ENCODE assay signal across 12 mouse cellular contexts in the genomic region with DNA sequence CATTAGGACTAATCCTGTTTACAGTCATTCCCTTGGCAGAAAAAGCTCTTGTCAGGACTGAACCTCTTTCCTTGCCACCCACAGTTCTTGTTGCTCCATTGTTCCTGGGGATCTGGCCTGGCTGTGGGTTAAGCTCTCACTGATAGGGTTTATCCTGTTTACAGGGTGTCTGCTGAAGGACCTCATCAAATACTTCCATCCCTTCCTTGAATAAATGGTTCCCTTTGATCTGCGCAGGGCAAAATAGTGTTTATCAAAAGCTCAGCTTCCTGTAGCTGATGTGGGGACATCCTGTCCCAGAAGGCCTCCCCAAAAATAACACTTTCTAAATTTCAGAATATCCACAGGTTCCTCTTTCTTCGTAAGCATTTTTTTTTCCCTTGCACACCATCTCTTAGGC. TPM values are rescaled to one million over a fixed set of nuclear protein-coding genes. Genes with fewer than 3 reads are reported as not detected.
A peak's percentile ranks its signal among the peaks of the same experiment; 100 is the strongest.
DNase-seq lines count a peak whose midpoint lies in the region; ATAC-seq lines count a peak whose summit lies in the region.
"Had no signal": no experiment of that assay in that cellular context is flagged by ENCODE, and none has a peak within 500 bp of the region (broad histone marks: within the 10 kb centered on the region; RNA-seq: fewer than 3 reads in every experiment).

No protein-coding gene starts in this region.

- DNase-seq in heart, adult 18-20 months: peak; percentile 49 to 79
- no peak for DNase-seq in heart, postnatal 4 days
- DNase-seq in cerebellum, postnatal 4 days (ENCODE audit: low spot score in 2 of 2): no peak
- DNase-seq in spleen, adult 12 weeks (ENCODE audit: low spot score): no peak
- DNase-seq: forebrain, postnatal 0 days had no signal

- no peak overlapping the region for H3K27ac ChIP-seq in liver, embryonic 12.5 days
- no peak overlapping the region for H3K27ac ChIP-seq in hindbrain, embryonic 16.5 days (ENCODE audit: low read depth, low read length)
- H3K27ac ChIP-seq: embryonic facial prominence, embryonic 12.5 days; hindbrain, embryonic 12.5 days; limb, embryonic 15.5 days had no signal

- H3K9ac ChIP-seq in liver, embryonic 12.5 days: no peak overlapping the region
- H3K9ac ChIP-seq in hindbrain, embryonic 16.5 days (ENCODE audit: low read depth, low read length): no peak overlapping the region
- H3K9ac ChIP-seq: embryonic facial prominence, embryonic 12.5 days; forebrain, postnatal 0 days; hindbrain, embryonic 12.5 days; limb, embryonic 15.5 days had no signal

- H3K4me2 ChIP-seq in liver, embryonic 12.5 days: no peak overlapping the region
- no peak overlapping the region for H3K4me2 ChIP-seq in hindbrain, embryonic 16.5 days (ENCODE audit: low read length)
- H3K4me2 ChIP-seq: embryonic facial prominence, embryonic 12.5 days; hindbrain, embryonic 12.5 days; limb, embryonic 15.5 days had no signal

- H3K4me3 ChIP-seq in liver, embryonic 12.5 days: no peak overlapping the region
- no peak overlapping the region for H3K4me3 ChIP-seq in hindbrain, embryonic 16.5 days (ENCODE audit: low read length)
- H3K4me3 ChIP-seq: embryonic facial prominence, embryonic 12.5 days; hindbrain, embryonic 12.5 days; limb, embryonic 15.5 days had no signal

- no peaks in the 10 kb centered on the region for H3K9me3 ChIP-seq in liver, embryonic 12.5 days (replicated peaks)
- no peaks in the 10 kb centered on the region for H3K9me3 ChIP-seq in hindbrain, embryonic 16.5 days (ENCODE audit: control insufficient read depth, low read length)
- H3K9me3 ChIP-seq: embryonic facial prominence, embryonic 12.5 days; hindbrain, embryonic 12.5 days; limb, embryonic 15.5 days had no signal

- no peaks in the 10 kb centered on the region for H3K36me3 ChIP-seq in liver, embryonic 12.5 days
- no peaks in the 10 kb centered on the region for H3K36me3 ChIP-seq in hindbrain, embryonic 16.5 days (ENCODE audit: control insufficient read depth, insufficient read depth, low read length)
- H3K36me3 ChIP-seq: embryonic facial prominence, embryonic 12.5 days; hindbrain, embryonic 12.5 days; limb, embryonic 15.5 days had no signal

- no peaks in the 10 kb centered on the region for H3K27me3 ChIP-seq in liver, embryonic 12.5 days (replicated peaks)
- H3K27me3 ChIP-seq in hindbrain, embryonic 16.5 days (replicated peaks; ENCODE audit: control insufficient read depth, insufficient read depth, low read length): no peaks in the 10 kb centered on the region
- H3K27me3 ChIP-seq: embryonic facial prominence, embryonic 12.5 days; hindbrain, embryonic 12.5 days; limb, embryonic 15.5 days had no signal

- peaks cover 12% of the 10 kb centered on the region for H3K4me1 ChIP-seq in liver, embryonic 12.5 days
- H3K4me1 ChIP-seq in hindbrain, embryonic 16.5 days (ENCODE audit: control insufficient read depth, insufficient read depth, low read depth, low read length): no peaks in the 10 kb centered on the region; the same call in 1 of the 2 replicates

- peak; percentile 13 for ATAC-seq in common myeloid progenitor, adult 5-6 weeks (replicated peaks; ENCODE audit: low read depth, poor library complexity, severe bottlenecking)
- ATAC-seq in liver, embryonic 12.5 days: 0 out of 2 replicates have a peak, but pooled peaks have one; percentile 32
- peak; percentile 22 for ATAC-seq in megakaryocyte, adult 5-6 weeks (ENCODE audit: poor library complexity, severe bottlenecking)
- no peak for ATAC-seq in hindbrain, embryonic 16.5 days
- ATAC-seq: forebrain, postnatal 0 days had no signal

- WGBS in liver, embryonic 12.5 days (ENCODE audit: insufficient replicate concordance): 4% methylated on average over 2 of the region's 2 CpGs
- 46% methylated on average over 2 of the region's 2 CpGs for WGBS in hindbrain, embryonic 16.5 days

RNA-seq across cellular contexts. Expression of gene Lifr, which starts 1.7 kb away (rescaled TPM):
- total RNA-seq in heart, adult 18-20 months (2021): 10 to 100 TPM; 49.9 to 61.3 TPM
- total RNA-seq in heart, postnatal 4 days (2021): 10 to 100 TPM; 41.2 to 42.6 TPM
- 0.41 and 4.1 TPM in 2 replicates for total RNA-seq in common myeloid progenitor, adult 5-6 weeks (2017)
- 19.8 and 24.9 TPM in 2 replicates for polyA plus RNA-seq in liver, embryonic 12.5 days (2016; fragmentation: Nextera tagmentation; extraction: Ambion mirVana)
- total RNA-seq in megakaryocyte, adult 5-6 weeks (2015): 7.3 and 9.2 TPM in 2 replicates
- total RNA-seq in megakaryocyte, adult 5-6 weeks (2017): 8.4 and 10.0 TPM in 2 replicates
- 16.8 and 18.2 TPM in 2 replicates for polyA plus RNA-seq in hindbrain, embryonic 16.5 days (2015; fragmentation: Nextera tagmentation; extraction: Ambion mirVana)

Comparison
In these comparisons a context has a peak if more than half of its experiments do, and no peak if none do; other contexts are left out.
1. DNase-seq: peak in heart, adult 18-20 months (2 of 2); none in heart, postnatal 4 days (single experiment), cerebellum, postnatal 4 days (0 of 2) and spleen, adult 12 weeks (single experiment).